Mouse (Mus musculus) liver, adult 2 months (tissue): ENCODE results near the gene Aire. TPM values are rescaled to one million over a fixed set of nuclear protein-coding genes. Genes with fewer than 3 reads are reported as not detected.

ENCODE experiments used
- DNase-seq: peaks from one replicate; pipeline ENCODE4 v3.0.0-alpha.2; 2011; ENCODE audit warnings: low read depth, low spot score; ENCODE audit errors: extremely low read depth
- H3K27ac ChIP-seq: fragments of 200-500 bp; replicated peaks from 2 replicates; pipeline ENCODE4 v1.5.1; 2012; ENCODE audit warnings: low read depth, mild to moderate bottlenecking, control low read depth, inconsistent platforms, low read length; ENCODE audit not compliant: insufficient read depth
- H3K27me3 ChIP-seq: fragments of 200-500 bp; 2 replicates; pipeline ENCODE4 v1.6.1; 2012; ENCODE audit warnings: mild to moderate bottlenecking, moderate library complexity, low read length, inconsistent platforms; ENCODE audit not compliant: control insufficient read depth, insufficient read depth
- H3K36me3 ChIP-seq: fragments of 200-500 bp; 2 replicates; pipeline ENCODE4 v1.6.1; 2012; ENCODE audit warnings: low read length, inconsistent platforms; ENCODE audit not compliant: control insufficient read depth, insufficient read depth
- H3K4me1 ChIP-seq: fragments of 200-500 bp; 2 replicates; pipeline ENCODE4 v1.6.1; 2011; ENCODE audit warnings: low read length; ENCODE audit not compliant: control insufficient read depth, insufficient read depth
- H3K4me3 ChIP-seq: fragments of 200-500 bp; 2 replicates; pipeline ENCODE4 v1.5.1; 2011; ENCODE audit warnings: low read depth, mild to moderate bottlenecking, control low read depth, low read length, moderate library complexity; ENCODE audit not compliant: insufficient read depth
- H3K79me2 ChIP-seq: fragments of 200-500 bp; 2 replicates; pipeline ENCODE4 v1.6.1; 2012; ENCODE audit warnings: inconsistent platforms, mild to moderate bottlenecking, low read length, moderate library complexity; ENCODE audit not compliant: control insufficient read depth, insufficient read depth
- H3K9ac ChIP-seq: fragments of 200-500 bp; 2 replicates; pipeline ENCODE4 v1.6.1; 2012; ENCODE audit warnings: low read depth, mild to moderate bottlenecking, control low read depth, inconsistent platforms, low read length
- CTCF ChIP-seq: fragments of 200-500 bp; IDR thresholded peaks from 2 replicates; pipeline ENCODE4 v1.5.1; 2011; ENCODE audit warnings: low read depth, low read length, control low read depth
- POLR2A ChIP-seq: fragments of 200-500 bp; IDR thresholded peaks from 2 replicates; pipeline ENCODE4 v1.6.1; 2011; ENCODE audit warnings: low read length, control low read depth; ENCODE audit not compliant: insufficient read depth; ENCODE audit errors: extremely low read depth
- WGBS: fragments of 180-500 bp; shearing (Covaris S2); methylation state at CpG from one replicate; pipeline ENCODE4 v1.1.7; 2018; 5-methylcytosine and 5-hydroxymethylcytosine counted together
- polyA plus RNA-seq: library from polyadenylated mRNA; depleted of rRNA; stranded (reverse); fragments of >200 nt; gene quantifications from 2 replicates; pipeline ENCODE4 v1.2.3, GENCODE M21; 2012
- total RNA-seq: library from RNA; depleted of rRNA; stranded (reverse); fragments of >200 nt; gene quantifications from 2 replicates; pipeline ENCODE4 v1.2.3, GENCODE M21; 2014

The Aire gene
- total and polyA plus RNA-seq, 2 experiments: not detected

DNA sequence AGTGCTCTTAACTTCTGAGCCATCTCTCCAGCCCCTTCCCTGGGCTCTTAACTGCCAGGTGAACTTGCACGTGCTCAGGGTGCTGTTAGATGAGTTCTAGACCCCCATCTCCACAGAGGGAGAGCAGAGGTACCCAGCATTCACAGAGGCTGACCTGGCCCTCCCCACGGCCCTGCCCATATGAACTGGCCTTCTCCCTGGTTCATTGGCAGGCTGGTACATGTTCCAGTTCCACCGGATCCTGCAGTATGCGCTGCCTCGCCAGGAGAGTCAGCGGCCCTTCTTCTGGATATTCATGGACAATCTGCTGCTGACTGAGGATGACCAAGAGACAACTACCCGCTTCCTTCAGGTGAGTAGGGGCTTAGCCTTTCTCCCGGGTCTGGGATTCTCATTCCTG lies 13.6 kb upstream of the Aire start:
- DNase-seq: no peak
- H3K9ac ChIP-seq: no peak overlapping the region
- no peaks in the 10 kb centered on the region for H3K79me2 ChIP-seq
- no peak overlapping the region for H3K27ac ChIP-seq
- H3K4me1 ChIP-seq: no peaks in the 10 kb centered on the region
- H3K4me3 ChIP-seq: no peak overlapping the region
- TF ChIP-seq POLR2A (no peak), CTCF (no peak)
- 92% methylated on average over 8 of the region's 8 CpGs for WGBS
- no peaks in the 10 kb centered on the region for H3K36me3 ChIP-seq
- no peaks in the 10 kb centered on the region for H3K27me3 ChIP-seq

DNA sequence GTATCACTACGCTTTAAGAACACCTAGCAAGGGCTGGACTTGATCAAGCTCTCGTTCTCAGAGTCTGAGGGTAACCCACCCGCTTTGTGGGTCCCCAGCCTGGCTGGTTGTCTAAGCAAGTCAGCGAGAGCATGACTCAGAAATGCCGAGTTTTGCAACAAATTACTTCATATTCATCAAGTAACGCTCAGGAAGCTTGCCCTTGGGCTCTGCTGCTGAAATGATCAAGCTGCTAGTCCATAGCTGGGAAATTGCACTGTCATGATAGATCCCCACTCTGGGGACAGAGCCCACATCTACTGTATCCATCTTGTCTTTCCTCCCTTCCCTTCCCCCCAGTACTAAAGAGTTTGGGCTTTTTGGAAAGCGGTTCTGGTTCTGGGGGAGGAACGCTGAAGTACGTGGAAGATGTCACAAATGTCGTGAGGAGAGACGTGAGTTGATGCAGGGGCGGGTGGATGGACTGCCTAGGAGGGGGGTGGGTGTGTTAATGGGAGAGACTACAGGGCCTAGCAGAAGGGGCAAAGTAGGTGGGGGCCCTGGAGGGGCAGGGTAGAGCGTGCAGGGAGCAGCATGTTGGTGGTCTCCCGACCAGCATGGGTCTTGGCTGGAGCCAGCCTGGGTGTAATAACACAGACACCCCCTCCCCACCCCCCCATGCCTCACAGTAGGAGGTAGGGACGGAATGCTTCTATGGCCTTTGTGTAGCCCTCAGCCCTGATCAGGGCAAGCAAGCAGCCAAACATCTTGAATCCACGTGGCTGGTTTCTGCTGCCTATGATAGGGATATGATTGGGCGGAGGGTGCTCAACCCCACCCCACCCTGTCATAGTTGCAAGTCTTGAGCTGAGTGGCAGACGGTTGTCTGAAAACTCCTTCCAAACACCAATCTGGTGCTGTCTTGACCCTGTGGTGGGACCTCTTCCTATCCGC lies 11.5 kb upstream of the Aire start:
- WGBS: 83% methylated on average over 19 of the region's 19 CpGs
- no peak for DNase-seq
- TF ChIP-seq CTCF (no peak), POLR2A (no peak)

DNA sequence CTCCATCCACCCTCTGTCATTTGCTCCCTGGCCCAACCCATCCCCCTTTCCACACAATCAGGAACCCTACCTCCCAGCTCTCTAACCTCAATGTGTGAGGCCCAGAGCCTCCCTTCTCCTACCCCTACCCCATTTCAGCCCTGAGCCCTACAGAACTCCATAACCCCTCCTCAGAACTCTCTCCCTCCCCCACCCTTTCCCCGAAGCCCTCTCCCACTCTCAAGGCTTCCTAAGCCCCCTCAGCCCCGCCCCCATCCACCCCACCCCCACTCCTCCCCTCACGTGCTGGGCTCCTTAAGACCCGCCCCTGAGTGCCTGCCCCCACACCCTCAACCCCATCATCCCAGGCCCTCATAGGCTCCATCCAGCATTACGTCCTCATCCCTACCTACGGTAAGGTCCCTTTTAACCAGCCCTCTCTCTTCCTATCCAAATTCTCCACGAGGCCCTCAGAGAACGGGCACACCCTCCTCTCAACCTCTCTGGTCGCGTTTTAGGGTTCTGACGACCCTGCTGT lies 6.2 kb upstream of the Aire start:
- Histone ChIP-seq H3K79me2 (no peaks in the 10 kb centered on the region), H3K9ac (no peak overlapping the region), H3K4me3 (no peak overlapping the region), H3K36me3 (no peaks in the 10 kb centered on the region), H3K27me3 (no peaks in the 10 kb centered on the region), H3K27ac (no peak overlapping the region), H3K4me1 (no peaks in the 10 kb centered on the region)
- WGBS: 54% methylated on average over 11 of the region's 11 CpGs
- DNase-seq: no peak
- TF ChIP-seq POLR2A (no peak), CTCF (no peak)

More for the DNA sequence above, 11.5 kb upstream of the Aire start:
- no peaks in the 10 kb centered on the region for H3K4me1 ChIP-seq
- H3K27me3 ChIP-seq: no peaks in the 10 kb centered on the region
- H3K9ac ChIP-seq: no peak overlapping the region
- no peaks in the 10 kb centered on the region for H3K36me3 ChIP-seq
- no peak overlapping the region for H3K27ac ChIP-seq
- no peak overlapping the region for H3K4me3 ChIP-seq
- H3K79me2 ChIP-seq: no peaks in the 10 kb centered on the region

DNA sequence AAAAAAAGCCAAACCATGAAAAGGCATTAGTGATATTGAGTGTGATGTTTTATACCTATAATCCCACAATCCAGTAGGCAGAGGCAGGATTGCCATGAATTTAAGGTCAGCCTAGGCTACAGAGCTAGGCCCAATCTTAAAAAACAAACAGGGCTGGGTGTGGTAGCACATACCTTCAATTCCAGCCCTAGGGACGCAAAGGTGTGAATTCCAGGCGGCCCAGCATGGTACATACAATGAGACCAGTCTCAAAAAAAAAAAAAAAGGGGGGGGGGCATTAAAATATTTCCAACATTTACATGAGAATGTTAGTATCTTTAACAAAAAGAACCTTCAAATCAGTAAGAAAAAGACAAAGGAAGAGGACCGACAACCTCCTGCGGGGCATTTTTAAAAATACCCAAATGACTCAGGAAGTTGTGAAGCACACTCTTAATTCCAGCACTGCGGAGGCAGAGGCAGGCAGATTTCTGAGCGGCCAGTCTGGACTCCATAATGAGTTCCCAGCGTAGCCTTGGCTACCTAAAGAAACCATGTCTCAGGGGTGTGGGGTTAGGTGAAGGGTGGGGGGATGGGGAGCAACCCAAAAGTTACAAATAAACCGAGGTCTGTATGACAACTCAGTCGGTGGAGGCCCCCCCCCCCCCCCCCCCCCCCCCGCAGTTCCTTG lies 4.8 kb upstream of the Aire start:
- H3K9ac ChIP-seq: no peak overlapping the region
- no peak overlapping the region for H3K4me3 ChIP-seq
- H3K4me1 ChIP-seq: no peaks in the 10 kb centered on the region
- 73% methylated on average over 10 of the region's 10 CpGs for WGBS
- DNase-seq: no peak
- H3K36me3 ChIP-seq: no peaks in the 10 kb centered on the region
- TF ChIP-seq POLR2A (no peak), CTCF (no peak)
- H3K27me3 ChIP-seq: no peaks in the 10 kb centered on the region
- H3K27ac ChIP-seq: no peak overlapping the region
- no peaks in the 10 kb centered on the region for H3K79me2 ChIP-seq

DNA sequence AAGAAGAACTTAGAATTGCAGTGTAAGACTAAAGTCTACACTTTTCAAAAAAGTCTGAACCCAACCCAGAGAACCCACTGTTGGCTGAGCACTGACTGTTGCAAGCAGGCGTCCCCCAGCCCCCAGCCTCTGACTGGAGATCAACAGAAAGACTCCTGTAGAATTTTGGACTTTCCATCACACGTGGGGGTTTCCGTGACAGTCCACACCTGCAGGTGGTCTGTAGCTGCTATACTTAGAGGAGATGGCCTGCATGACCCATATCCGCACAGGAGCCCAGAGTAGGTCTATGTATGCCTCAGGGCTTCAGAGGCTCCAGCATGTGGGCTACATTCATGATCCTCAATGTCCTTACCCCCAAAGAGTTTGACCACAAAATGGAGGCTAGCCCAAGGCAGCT lies 3.0 kb upstream of the Aire start:
- H3K4me3 ChIP-seq: no peak overlapping the region
- H3K9ac ChIP-seq: no peak overlapping the region
- H3K27me3 ChIP-seq: no peaks in the 10 kb centered on the region
- H3K79me2 ChIP-seq: no peaks in the 10 kb centered on the region
- H3K27ac ChIP-seq: no peak overlapping the region
- WGBS: 87% methylated on average over 4 of the region's 4 CpGs
- DNase-seq: no peak
- H3K4me1 ChIP-seq: no peaks in the 10 kb centered on the region
- TF ChIP-seq CTCF: no peak
- TF ChIP-seq POLR2A: no peak
- H3K36me3 ChIP-seq: no peaks in the 10 kb centered on the region

DNA sequence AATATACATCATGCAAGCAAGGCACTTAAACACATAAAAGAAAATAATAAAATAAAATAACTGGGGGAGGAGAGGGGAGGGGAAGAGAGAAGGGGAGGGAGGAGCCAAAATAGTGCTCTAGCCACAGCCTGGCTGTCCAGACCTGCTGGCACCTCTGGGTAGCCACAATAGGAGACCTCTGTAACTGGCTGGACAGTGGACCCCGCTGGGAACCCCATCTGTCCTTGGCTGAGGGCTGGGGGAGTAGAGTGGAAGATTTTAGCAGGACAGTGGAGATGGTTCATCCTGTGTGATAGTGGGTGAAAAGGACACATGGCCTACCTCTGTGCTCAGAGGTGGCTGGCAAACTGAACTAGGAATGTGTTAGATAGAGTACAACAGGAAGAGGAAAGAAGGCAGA lies 1.1 kb upstream of the Aire start:
- H3K4me3 ChIP-seq: no peak overlapping the region
- H3K27ac ChIP-seq: no peak overlapping the region
- H3K79me2 ChIP-seq: no peaks in the 10 kb centered on the region
- DNase-seq: no peak
- H3K4me1 ChIP-seq: no peaks in the 10 kb centered on the region
- TF ChIP-seq POLR2A: no peak
- no peak for TF ChIP-seq CTCF
- no peak overlapping the region for H3K9ac ChIP-seq
- no peaks in the 10 kb centered on the region for H3K36me3 ChIP-seq
- H3K27me3 ChIP-seq: no peaks in the 10 kb centered on the region
- WGBS: 50% methylated on average over 1 of the region's 1 CpGs
